Mouse (Mus musculus): ENCODE measurements around the gene Hist2h2ac.
"Not testable (repeated sequence)": the region's sequence is repeated elsewhere in the genome, so short reads cannot be mapped to it uniquely, and the experiment has no call there.

The Hist2h2ac gene

GRCm38 (mm10) chr3:96192977-96193376 is 27.7 kb downstream of the Hist2h2ac start:
- DNase-seq (ENCODE audit: low read depth in 2 of 2, low spot score in 2 of 2) = no peak

- DNase-seq (ENCODE audit: low read depth in 2 of 2, low spot score in 2 of 2) = no peak
These were observed 38.3 kb downstream of the Hist2h2ac start for GRCm38 (mm10) chr3:96182382-96182776.

- DNase-seq (ENCODE audit: low read depth in 2 of 2, low spot score in 2 of 2) = no peak
These were observed 38.9 kb downstream of the Hist2h2ac start for GRCm38 (mm10) chr3:96181510-96182381.

GRCm38 (mm10) chr3:96180727-96181477 is 39.8 kb downstream of the Hist2h2ac start, which contains the start of gene Sv2a:
Sv2a (plus strand) TSS chr3:96181151.
- DNase-seq (ENCODE audit: low read depth in 2 of 2, low spot score in 2 of 2) = peak; percentile 32 to 49

GRCm38 (mm10) chr3:96179531-96179930 is 41.1 kb downstream of the Hist2h2ac start:
- no peak for DNase-seq (ENCODE audit: low read depth in 2 of 2, low spot score in 2 of 2)

GRCm38 (mm10) chr3:96178902-96179301 is 41.8 kb downstream of the Hist2h2ac start:
- DNase-seq (ENCODE audit: low read depth in 2 of 2, low spot score in 2 of 2) = no peak

GRCm38 (mm10) chr3:96178427-96178826 is 42.3 kb downstream of the Hist2h2ac start:
- DNase-seq (ENCODE audit: low read depth in 2 of 2, low spot score in 2 of 2) = no peak

- no peak for DNase-seq (ENCODE audit: low read depth in 2 of 2, low spot score in 2 of 2)
These were observed 45.4 kb downstream of the Hist2h2ac start for GRCm38 (mm10) chr3:96175251-96175650.

- DNase-seq (ENCODE audit: low read depth in 2 of 2, low spot score in 2 of 2) = not testable (repeated sequence)
These were observed 46.6 kb downstream of the Hist2h2ac start for GRCm38 (mm10) chr3:96174042-96174441.

- no peak for DNase-seq (ENCODE audit: low read depth in 2 of 2, low spot score in 2 of 2)
These were observed 47.5 kb downstream of the Hist2h2ac start for GRCm38 (mm10) chr3:96173185-96173584.

GRCm38 (mm10) chr3:96172197-96173178 is 48.2 kb downstream of the Hist2h2ac start, which contains the start of gene Sf3b4:
Sf3b4 (plus strand) TSS chr3:96172332.
- peak; percentile 79 to 81 for DNase-seq (ENCODE audit: low read depth in 2 of 2, low spot score in 2 of 2)

- no peak for DNase-seq (ENCODE audit: low read depth in 2 of 2, low spot score in 2 of 2)
These were observed 49.0 kb downstream of the Hist2h2ac start for GRCm38 (mm10) chr3:96171583-96172196.

GRCm38 (mm10) chr3:96170976-96171545 is 49.6 kb downstream of the Hist2h2ac start:
- DNase-seq (ENCODE audit: low read depth in 2 of 2, low spot score in 2 of 2) = no peak
